Mouse (Mus musculus) heart, adult 2 months (tissue): ENCODE measurements around the gene Tnfrsf17.

Experiments
- EP300 ChIP-seq: fragments of 200-500 bp; IDR thresholded peaks from 2 replicates; pipeline ENCODE4 v1.6.1; 2011; ENCODE audit warnings: low read depth, low read length, control low read depth; ENCODE audit not compliant: insufficient read depth
- POLR2A ChIP-seq: fragments of 200-500 bp; IDR thresholded peaks from 2 replicates; pipeline ENCODE4 v1.6.1; 2011; ENCODE audit warnings: mild to moderate bottlenecking, low read depth, low read length, control low read depth; ENCODE audit not compliant: insufficient read depth

- no peak for TF ChIP-seq POLR2A
- no peak for TF ChIP-seq EP300
Observed at GRCm38 (mm10) chr16:11351903-11352302, 38.3 kb downstream of the Tnfrsf17 start.
